Mouse (Mus musculus): ENCODE measurements around the gene Khdc4. TPM values are rescaled to one million over a fixed set of nuclear protein-coding genes. Genes with fewer than 3 reads are reported as not detected.

The Khdc4 gene
- polyA plus RNA-seq, 1 experiment from 2014 or later, result 60.2 TPM

GRCm38 (mm10) chr3:88761619-88762018, 76.0 kb downstream of the Khdc4 start:
- H3K27ac ChIP-seq (replicated peaks in 1 of 2; ENCODE audit: control insufficient read depth in 1 of 2, insufficient read depth in 1 of 2, low read depth in 2 of 2, low read length in 2 of 2), result no peak overlapping the region
- H3K9me3 ChIP-seq (ENCODE audit: control insufficient read depth, low read length), result no peaks in the 10 kb centered on the region
- no peak overlapping the region for H3K9ac ChIP-seq (ENCODE audit: low read length)
- no peak overlapping the region for H3K4me2 ChIP-seq (ENCODE audit: low read length)
- H3K4me3 ChIP-seq (ENCODE audit: control insufficient read depth in 1 of 2, insufficient read depth in 1 of 2, low read depth in 1 of 2, low read length in 2 of 2), result no peak overlapping the region
- 0 out of 2 replicates have a peak, but pooled peaks cover 5% of the 10 kb centered on the region for H3K36me3 ChIP-seq (ENCODE audit: control insufficient read depth, insufficient read depth, low read length)
- 84% methylated on average over 19 of the region's 19 CpGs for WGBS
- no peak for ATAC-seq (ENCODE audit: insufficient number of reproducible peaks, insufficient read depth, low FRiP score, low read depth)
- H3K4me1 ChIP-seq (ENCODE audit: control insufficient read depth in 2 of 2, insufficient read depth in 2 of 2, low read length in 2 of 2), result peaks cover 11 to 14% of the 10 kb centered on the region in 2 experiments
- no peaks in the 10 kb centered on the region for H3K27me3 ChIP-seq (ENCODE audit: control insufficient read depth, insufficient read depth, low read length)

GRCm38 (mm10) chr3:88762401-88762831, 76.8 kb downstream of the Khdc4 start:
- Histone ChIP-seq H3K27me3 (ENCODE audit: control insufficient read depth, insufficient read depth, low read length) (no peaks in the 10 kb centered on the region), H3K9ac (ENCODE audit: low read length) (peak overlapping the region; percentile 28), H3K9me3 (ENCODE audit: control insufficient read depth, low read length) (no peaks in the 10 kb centered on the region), H3K27ac (replicated peaks in 1 of 2; ENCODE audit: control insufficient read depth in 1 of 2, insufficient read depth in 1 of 2, low read depth in 2 of 2, low read length in 2 of 2) (no peak overlapping the region), H3K4me2 (ENCODE audit: low read length) (no peak overlapping the region), H3K36me3 (ENCODE audit: control insufficient read depth, insufficient read depth, low read length) (0 out of 2 replicates have a peak, but pooled peaks cover 5% of the 10 kb centered on the region), H3K4me1 (ENCODE audit: control insufficient read depth in 2 of 2, insufficient read depth in 2 of 2, low read length in 2 of 2) (peaks cover 11 to 14% of the 10 kb centered on the region in 2 experiments), H3K4me3 (ENCODE audit: control insufficient read depth in 1 of 2, insufficient read depth in 1 of 2, low read depth in 1 of 2, low read length in 2 of 2) (no peak overlapping the region)
- WGBS, result 13% methylated on average over 6 of the region's 6 CpGs
- 0 out of 2 replicates have a peak, but pooled peaks have one; percentile 37 for ATAC-seq (ENCODE audit: insufficient number of reproducible peaks, insufficient read depth, low FRiP score, low read depth)

Other genes starting within 250 kb of the Khdc4 start
- gene Sema4a, start 224.6 kb upstream of the Khdc4 start, polyA plus RNA-seq (2014; fragmentation: Nextera tagmentation; extraction: Ambion mirVana), result 0.94 and 1.4 TPM in 2 replicates
- gene Lmna, start 175.8 kb upstream of the Khdc4 start, polyA plus RNA-seq (2014; fragmentation: Nextera tagmentation; extraction: Ambion mirVana), result 76.7 and 84.1 TPM in 2 replicates
- 9.0 and 11.0 TPM in 2 replicates for gene Mex3a, start 153.4 kb upstream of the Khdc4 start, polyA plus RNA-seq (2014; fragmentation: Nextera tagmentation; extraction: Ambion mirVana)
- 0.30 TPM in 1 of 2 replicates, not detected in the other for gene Rab25, start 137.5 kb upstream of the Khdc4 start, polyA plus RNA-seq (2014; fragmentation: Nextera tagmentation; extraction: Ambion mirVana)
- gene Lamtor2, start 132.7 kb upstream of the Khdc4 start, polyA plus RNA-seq (2014; fragmentation: Nextera tagmentation; extraction: Ambion mirVana), result 75.6 and 87.5 TPM in 2 replicates
- 37.4 and 37.5 TPM in 2 replicates for gene Ubqln4, start 132.0 kb upstream of the Khdc4 start, polyA plus RNA-seq (2014; fragmentation: Nextera tagmentation; extraction: Ambion mirVana)
- 178 and 181 TPM in 2 replicates for gene Ssr2, start 109.9 kb upstream of the Khdc4 start, polyA plus RNA-seq (2014; fragmentation: Nextera tagmentation; extraction: Ambion mirVana)
- gene Arhgef2, start 79.8 kb upstream of the Khdc4 start, polyA plus RNA-seq (2014; fragmentation: Nextera tagmentation; extraction: Ambion mirVana), result 92.6 and 94.2 TPM in 2 replicates
- gene Rxfp4, start 32.7 kb upstream of the Khdc4 start, polyA plus RNA-seq (2014; fragmentation: Nextera tagmentation; extraction: Ambion mirVana), result not detected in 2 replicates
- 62.6 and 65.3 TPM in 2 replicates for gene Rit1, start 31.0 kb downstream of the Khdc4 start, polyA plus RNA-seq (2014; fragmentation: Nextera tagmentation; extraction: Ambion mirVana)
- gene Syt11, start 89.4 kb downstream of the Khdc4 start, polyA plus RNA-seq (2014; fragmentation: Nextera tagmentation; extraction: Ambion mirVana), result 9.7 and 11.1 TPM in 2 replicates
- 9.1 and 9.6 TPM in 2 replicates for gene Gon4l, start 149.4 kb downstream of the Khdc4 start, polyA plus RNA-seq (2014; fragmentation: Nextera tagmentation; extraction: Ambion mirVana)
- 47.8 and 49.8 TPM in 2 replicates for gene Msto1, start 228.2 kb downstream of the Khdc4 start, polyA plus RNA-seq (2014; fragmentation: Nextera tagmentation; extraction: Ambion mirVana)